Mouse (Mus musculus): ENCODE results near the gene Brms1.

GRCm38 (mm10) chr19:5017611-5018010 is 23.5 kb upstream of the Brms1 start:
- no peak for TF ChIP-seq KAT2A (IDR thresholded peaks at IDR 0.05; ENCODE audit: insufficient replicate concordance, low read length)
- TF ChIP-seq EP300 (IDR thresholded peaks at IDR 0.05; ENCODE audit: low read length): no peak
- TF ChIP-seq POLR2A (IDR thresholded peaks at IDR 0.05; ENCODE audit: low read depth, low read length): no peak
- TF ChIP-seq BHLHE40 (IDR thresholded peaks at IDR 0.05; ENCODE audit: low read depth, low read length): no peak
- TF ChIP-seq CTCF (conservative IDR thresholded peaks at IDR 0.05 in 1 of 2, IDR thresholded peaks at IDR 0.05 in 1 of 2; ENCODE audit: low read depth in 2 of 2, low read length in 2 of 2): no peak

Measured in CH12.LX (cell line).